Mouse (Mus musculus): Measurements from ENCODE around the gene Vmn2r17.

The Vmn2r17 gene

DNA sequence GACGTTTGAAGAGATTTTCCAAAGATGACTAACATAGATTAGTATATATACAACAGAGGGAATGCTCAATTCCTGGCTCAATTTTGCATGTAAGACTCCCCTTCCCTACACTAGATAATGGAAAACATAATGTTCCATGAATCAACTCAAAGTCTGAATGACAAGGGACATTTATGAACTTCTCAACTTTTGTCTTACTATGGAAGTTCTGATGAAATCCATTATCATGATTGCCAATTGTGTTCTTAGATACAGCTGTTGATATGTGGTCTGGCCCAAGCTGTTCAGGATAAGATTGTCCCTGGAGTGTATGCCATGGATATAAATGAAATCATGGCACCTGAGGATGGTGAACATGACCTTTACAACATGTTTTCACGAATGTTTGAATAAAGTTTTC is at the start of gene Vmn2r17:
Vmn2r17 (plus strand) TSS at position 301 of the 400 bp plus-strand sequence.
- DNase-seq: no peak

- DNase-seq: no peak
Observed at GRCm38 (mm10) chr5:109466576-109467506, 47.4 kb downstream of the Vmn2r17 start.

DNA sequence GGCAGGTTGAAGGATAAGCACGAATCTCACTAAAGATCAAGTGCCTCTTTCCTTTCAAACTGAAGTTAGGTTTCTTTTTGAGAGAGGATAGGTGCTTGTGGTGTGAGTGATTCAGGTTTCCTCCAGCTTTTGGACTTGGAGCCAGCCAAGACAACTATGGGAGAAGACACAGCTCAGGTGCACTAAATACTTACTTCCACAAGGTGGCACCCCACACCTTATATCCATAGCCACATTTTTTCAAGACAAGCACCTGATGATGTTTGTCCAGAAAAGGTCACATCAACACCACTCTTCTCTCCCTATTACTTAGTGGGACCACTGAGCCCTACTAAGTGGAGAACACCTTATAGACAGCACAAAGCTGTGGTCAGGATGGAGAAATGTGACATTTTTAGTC is 87.2 kb downstream of the Vmn2r17 start:
- peak; percentile 4 for DNase-seq

All from right cerebral cortex, postnatal 25 days (tissue).